In the genomic region with DNA sequence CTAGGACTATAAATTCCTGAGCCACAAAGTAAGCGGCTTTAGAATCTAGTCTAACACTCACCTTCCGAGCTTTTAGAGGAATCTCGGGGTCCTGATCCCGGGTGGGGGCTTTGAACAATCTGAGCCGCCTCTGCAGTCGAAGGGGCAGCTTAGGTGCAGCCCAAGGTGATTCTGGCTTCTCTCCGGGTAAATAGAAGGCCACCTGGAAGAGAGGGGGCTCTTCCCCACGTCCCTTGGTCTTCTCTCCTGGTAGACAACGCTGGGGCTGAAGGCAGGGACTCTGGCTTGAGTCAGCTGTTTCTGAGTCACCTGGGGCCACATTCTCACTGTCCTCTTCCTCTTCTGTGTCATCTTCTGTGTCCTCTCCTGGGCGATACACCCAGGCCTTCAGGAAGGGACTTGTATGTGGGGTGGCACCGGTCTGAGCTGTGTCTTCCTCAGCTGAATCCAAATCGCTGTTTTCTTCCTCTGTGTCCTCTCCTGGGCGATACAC, we compare ENCODE assay signal across 9 mouse cellular contexts. TPM values are rescaled to one million over a fixed set of nuclear protein-coding genes. Genes with fewer than 3 reads are reported as not detected.
DNase-seq lines count a peak whose midpoint lies in the region; ATAC-seq lines count a peak whose summit lies in the region.
"Had no signal": no experiment of that assay in that cellular context is flagged by ENCODE, and none has a peak within 500 bp of the region (broad histone marks: within the 10 kb centered on the region; RNA-seq: fewer than 3 reads in every experiment).

No protein-coding gene starts in this region.

- peaks cover 12% of the 10 kb centered on the region; the same call in 1 of the 2 replicates for H3K4me1 ChIP-seq in brown adipose tissue, adult 24 weeks (ENCODE audit: control insufficient read depth, insufficient read depth, insufficient read length, low read length)
- H3K4me1 ChIP-seq in hindbrain, embryonic 13.5 days (replicated peaks): peaks cover 36% of the 10 kb centered on the region

- WGBS in hindbrain, embryonic 13.5 days: 89% methylated on average over 13 of the region's 13 CpGs
- WGBS in macrophage (ENCODE audit: missing documents): 75% methylated on average over 10 of the region's 13 CpGs

- no peaks in the 10 kb centered on the region for H3K27me3 ChIP-seq in hindbrain, embryonic 13.5 days

- peak overlapping the region; percentile 46 for H3K9ac ChIP-seq in hindbrain, embryonic 13.5 days

- peak overlapping the region; percentile 25; the same call in 1 of the 2 replicates for H3K4me2 ChIP-seq in hindbrain, embryonic 13.5 days

- H3K9me3 ChIP-seq in hindbrain, embryonic 13.5 days: no peaks in the 10 kb centered on the region

- ATAC-seq in hindbrain, embryonic 13.5 days (ENCODE audit: low FRiP score): no peak

- peaks cover 40% of the 10 kb centered on the region for H3K79me2 ChIP-seq in macrophage (ENCODE audit: inconsistent target)

- DNase-seq in kidney, postnatal 10 days: peak; percentile 15
- DNase-seq in kidney, adult 18-20 months: no peak
- DNase-seq in right cerebral cortex, adult 2 months (ENCODE audit: low spot score in 2 of 2): no peak
- DNase-seq in cerebellum, postnatal 10 days: no peak
- DNase-seq: thymus, postnatal 36 days had no signal

- 0 out of 2 replicates have a peak overlapping the region, but pooled peaks have one; percentile 26 for H3K27ac ChIP-seq in brown adipose tissue, adult 24 weeks (replicated peaks; ENCODE audit: low read depth, low read length)
- no peak overlapping the region for H3K27ac ChIP-seq in hindbrain, embryonic 13.5 days
- peak overlapping the region; percentile 27; the same call in 1 of the 2 replicates for H3K27ac ChIP-seq in macrophage

- H3K4me3 ChIP-seq in brown adipose tissue, adult 24 weeks (ENCODE audit: insufficient read depth, low read depth, low read length): peak overlapping the region; percentile 9
- peak overlapping the region; percentile 1; the same call in 1 of the 2 replicates for H3K4me3 ChIP-seq in hindbrain, embryonic 13.5 days
- H3K4me3 ChIP-seq in macrophage (ENCODE audit: inconsistent target): peak overlapping the region; percentile 17; the same call in 1 of the 2 replicates

- H3K36me3 ChIP-seq in hindbrain, embryonic 13.5 days: no peaks in the 10 kb centered on the region; the same call in 1 of the 2 replicates
- H3K36me3 ChIP-seq in macrophage (ENCODE audit: inconsistent target): no peaks in the 10 kb centered on the region

RNA-seq across cellular contexts. Expression of a gene that starts 2.3 kb away (rescaled TPM):
- 12.6 and 24.6 TPM in 2 replicates for polyA plus RNA-seq in brown adipose tissue, adult 24 weeks (2012; ENCODE audit: insufficient read depth, insufficient read length, missing spikeins)
- 13.9 and 14.3 TPM in 2 replicates for polyA plus RNA-seq in hindbrain, embryonic 13.5 days (2015; fragmentation: Nextera tagmentation; extraction: Ambion mirVana)
- total RNA-seq in macrophage (2018; cell fraction: chromatin; rRNA removed): 1,000 to 10,000 TPM in 2 of 26 experiments, 100 to 1,000 TPM in 17, 10 to 100 TPM in 7; 25.4 to 2,234 (median 205) TPM
- 1,000 to 10,000 TPM in 8 of 26 experiments, 100 to 1,000 TPM in 12, 10 to 100 TPM in 6; 42.6 to 2,483 (median 506) TPM for total RNA-seq in macrophage (2018; cell fraction: cytosol; rRNA removed)
- 1,000 to 10,000 TPM in 8 of 26 experiments, 100 to 1,000 TPM in 14, 10 to 100 TPM in 4; 38.1 to 2,404 (median 797) TPM for total RNA-seq in macrophage (2018; cell fraction: nucleus; rRNA removed)
- polyA plus RNA-seq in macrophage (2018): 21.4 to 32.3 TPM (median 27.6 TPM) in 3 replicates

RNA-seq across cellular contexts. Expression of a gene that starts 2.4 kb away (rescaled TPM):
- polyA plus RNA-seq in brown adipose tissue, adult 24 weeks (2012; ENCODE audit: insufficient read depth, insufficient read length, missing spikeins): 1.9 and 3.3 TPM in 2 replicates
- 2.4 and 4.3 TPM in 2 replicates for polyA plus RNA-seq in hindbrain, embryonic 13.5 days (2015; fragmentation: Nextera tagmentation; extraction: Ambion mirVana)
- 10 to 100 TPM in 4 of 26 experiments, 1 to 10 TPM in 22; 1.5 to 53.4 (median 6.1) TPM for total RNA-seq in macrophage (2018; cell fraction: chromatin; rRNA removed)
- total RNA-seq in macrophage (2018; cell fraction: cytosol; rRNA removed): 1 to 10 TPM in 4 of 26 experiments, under 1 TPM in 22; 0.28 to 1.7 (median 0.69) TPM
- 10 to 100 TPM in 3 of 26 experiments, 1 to 10 TPM in 23; 1.0 to 29.3 (median 5.1) TPM for total RNA-seq in macrophage (2018; cell fraction: nucleus; rRNA removed)
- polyA plus RNA-seq in macrophage (2018): 0.04 to 1.5 TPM (median 0.68 TPM) in 3 replicates
- total RNA-seq: granulocyte monocyte progenitor cell, adult 5-6 weeks had no signal

RNA-seq across cellular contexts. Expression of a gene that starts 13.5 kb away (rescaled TPM):
- polyA plus RNA-seq in brown adipose tissue, adult 24 weeks (2012; ENCODE audit: insufficient read depth, insufficient read length, missing spikeins): 78.6 and 108 TPM in 2 replicates
- polyA plus RNA-seq in hindbrain, embryonic 13.5 days (2015; fragmentation: Nextera tagmentation; extraction: Ambion mirVana): 120 and 121 TPM in 2 replicates
- 100 to 1,000 TPM in 3 of 26 experiments, 10 to 100 TPM in 23; 16.4 to 115 (median 43.0) TPM for total RNA-seq in macrophage (2018; cell fraction: chromatin; rRNA removed)
- 100 to 1,000 TPM; 136 to 323 (median 210) TPM for total RNA-seq in macrophage (2018; cell fraction: cytosol; rRNA removed)
- total RNA-seq in macrophage (2018; cell fraction: nucleus; rRNA removed): 100 to 1,000 TPM in 25 of 26 experiments, 10 to 100 TPM in 1; 73.2 to 334 (median 232) TPM
- 298 to 734 TPM (median 400 TPM) in 3 replicates for polyA plus RNA-seq in macrophage (2018)

RNA-seq across cellular contexts. Expression of a gene that starts 31.0 kb away (rescaled TPM):
- polyA plus RNA-seq in brown adipose tissue, adult 24 weeks (2012; ENCODE audit: insufficient read depth, insufficient read length, missing spikeins): not detected in 2 replicates
- polyA plus RNA-seq in hindbrain, embryonic 13.5 days (2015; fragmentation: Nextera tagmentation; extraction: Ambion mirVana): 0.25 and 0.45 TPM in 2 replicates
- 10 to 100 TPM in 1 of 26 experiments, 1 to 10 TPM in 6, under 1 TPM in 2, not detected in 17; 0.69 to 13.0 (median 2.7) TPM for total RNA-seq in macrophage (2018; cell fraction: chromatin; rRNA removed)
- 1 to 10 TPM; 1.4 to 7.1 (median 2.7) TPM for total RNA-seq in macrophage (2018; cell fraction: cytosol; rRNA removed)
- total RNA-seq in macrophage (2018; cell fraction: nucleus; rRNA removed): 1 to 10 TPM in 10 of 26 experiments, under 1 TPM in 8, not detected in 8; 0.40 to 5.7 (median 1.1) TPM
- polyA plus RNA-seq in macrophage (2018): 0.78 to 5.8 TPM (median 1.3 TPM) in 3 replicates

RNA-seq across cellular contexts. Expression of a gene that starts 35.1 kb away (rescaled TPM):
- polyA plus RNA-seq in brown adipose tissue, adult 24 weeks (2012; ENCODE audit: insufficient read depth, insufficient read length, missing spikeins): 145 and 190 TPM in 2 replicates
- 3.4 and 4.2 TPM in 2 replicates for polyA plus RNA-seq in hindbrain, embryonic 13.5 days (2015; fragmentation: Nextera tagmentation; extraction: Ambion mirVana)
- 10 to 100 TPM in 18 of 26 experiments, 1 to 10 TPM in 8; 2.6 to 55.0 (median 19.6) TPM for total RNA-seq in macrophage (2018; cell fraction: chromatin; rRNA removed)
- total RNA-seq in macrophage (2018; cell fraction: cytosol; rRNA removed): 10 to 100 TPM in 22 of 26 experiments, 1 to 10 TPM in 4; 8.2 to 18.0 (median 12.3) TPM
- 10 to 100 TPM in 16 of 26 experiments, 1 to 10 TPM in 10; 4.7 to 44.0 (median 13.7) TPM for total RNA-seq in macrophage (2018; cell fraction: nucleus; rRNA removed)
- 12.5 to 24.6 TPM (median 12.8 TPM) in 3 replicates for polyA plus RNA-seq in macrophage (2018)
